Mouse (Mus musculus): Measurements from ENCODE around the gene Large1.
"Not testable (repeated sequence)": the region's sequence is repeated elsewhere in the genome, so short reads cannot be mapped to it uniquely, and the experiment has no call there.

DNA sequence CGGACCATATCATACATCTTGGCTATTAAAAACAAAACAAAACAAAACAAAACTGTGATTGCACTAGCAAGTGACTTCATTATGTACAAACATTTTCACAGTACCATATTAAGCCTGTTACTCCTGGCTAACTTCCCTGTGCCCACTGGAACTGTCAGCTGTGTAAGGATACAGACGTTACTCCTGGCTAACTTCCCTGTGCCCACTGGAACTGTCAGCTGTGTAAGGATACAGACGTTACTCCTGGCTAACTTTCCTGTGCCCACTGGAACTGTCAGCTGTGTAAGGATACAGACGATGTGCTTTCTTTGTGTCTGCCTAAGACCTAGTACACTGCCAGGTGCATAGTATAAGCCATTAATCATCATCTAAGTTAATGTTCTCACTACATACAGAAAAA is 77.9 kb downstream of the Large1 start:
- TF ChIP-seq GABPA (IDR thresholded peaks at IDR 0.05; ENCODE audit: low read depth, low read length); E2F4 (IDR thresholded peaks at IDR 0.05; ENCODE audit: borderline replicate concordance, low read depth, low read length); GATA1 (IDR thresholded peaks at IDR 0.05; ENCODE audit: low read depth, low read length); CTCF (IDR thresholded peaks at IDR 0.05 in 2 of 3, conservative IDR thresholded peaks at IDR 0.05 in 1 of 3; ENCODE audit: control insufficient read depth in 1 of 3, insufficient read depth in 1 of 3, low read depth in 2 of 3, low read length in 3 of 3, poor library complexity in 1 of 3, severe bottlenecking in 1 of 3); EP300 (IDR thresholded peaks at IDR 0.05; ENCODE audit: low read depth in 1 of 2, low read length in 2 of 2); SIN3A (IDR thresholded peaks at IDR 0.05; ENCODE audit: low read length); POLR2A (IDR thresholded peaks at IDR 0.05; ENCODE audit: control insufficient read depth in 1 of 2, insufficient read depth in 1 of 2, low read depth in 1 of 2, low read length in 2 of 2, poor library complexity in 1 of 2); MXI1 (IDR thresholded peaks at IDR 0.05; ENCODE audit: low read depth, low read length); ZMIZ1 (IDR thresholded peaks at IDR 0.05; ENCODE audit: low read depth, low read length): not testable (repeated sequence)

Measured in MEL (cell line).